ENCODE assay signal across 13 mouse cellular contexts in the genomic region with DNA sequence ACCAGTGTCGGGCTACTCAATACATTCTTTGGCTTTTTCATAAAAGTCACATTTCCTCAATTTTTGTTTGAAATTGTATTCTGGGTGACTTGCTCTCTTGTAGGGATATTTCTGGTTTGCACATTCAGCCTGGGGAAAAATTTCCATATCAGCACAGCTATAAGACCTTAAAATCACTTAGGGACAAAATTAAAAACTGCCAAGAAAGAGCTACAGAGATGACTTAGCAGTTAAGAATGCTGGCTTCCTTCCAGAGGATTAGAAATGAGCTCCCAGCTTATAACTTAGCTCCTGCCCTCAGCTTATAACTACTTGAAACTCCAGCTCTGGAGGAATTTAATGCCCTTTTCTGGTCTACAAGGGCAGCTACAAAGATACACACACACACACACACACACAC.
"Had no signal": no experiment of that assay in that cellular context is flagged by ENCODE, and none has a peak within 500 bp of the region (broad histone marks: within the 10 kb centered on the region; RNA-seq: fewer than 3 reads in every experiment).

No protein-coding gene starts in this region.

- H3K9me3 ChIP-seq: limb, embryonic 15.5 days; liver, embryonic 12.5 days; midbrain, embryonic 10.5 days had no signal

- H3K4me1 ChIP-seq: limb, embryonic 15.5 days; liver, embryonic 12.5 days; midbrain, embryonic 10.5 days had no signal

- H3K36me3 ChIP-seq: limb, embryonic 15.5 days; liver, embryonic 12.5 days; midbrain, embryonic 10.5 days had no signal

- H3K4me2 ChIP-seq: limb, embryonic 15.5 days; liver, embryonic 12.5 days had no signal

- H3K27me3 ChIP-seq: limb, embryonic 15.5 days; liver, embryonic 12.5 days had no signal

- H3K9ac ChIP-seq: limb, embryonic 15.5 days; liver, embryonic 12.5 days had no signal

- ATAC-seq: intestine, postnatal 0 days; liver, embryonic 12.5 days; midbrain, embryonic 16.5 days had no signal

- H3K27ac ChIP-seq: kidney, postnatal 0 days; layer of hippocampus, adult 2 months; limb, embryonic 15.5 days; liver, embryonic 12.5 days; midbrain, embryonic 10.5 days had no signal

- H3K4me3 ChIP-seq: layer of hippocampus, adult 2 months; limb, embryonic 15.5 days; liver, embryonic 12.5 days; midbrain, embryonic 10.5 days had no signal

- DNase-seq: kidney, adult 9 months; kidney, postnatal 4 days; left cerebral cortex, postnatal 4 days; right cerebral cortex, adult 18-20 months; right cerebral cortex, postnatal 25 days; thymus, postnatal 14 days had no signal
